Mouse (Mus musculus): ENCODE measurements at regions not wholly inside any gene's neighbourhood (a gene's known extent, or its start where the extent isn't known, plus 50 kb on each side); places are given as distances from the start of the nearest gene placed in this dataset.

GRCm38 (mm10) chr14:99427049-99427448, 128.6 kb downstream of the Klf5 start:
- intact Hi-C loops (cut with DNase I): no loop called here
- DNase-seq (ENCODE audit: low spot score in 2 of 2): no peak

- no peak for DNase-seq (ENCODE audit: low spot score in 2 of 2)
- intact Hi-C loops (cut with DNase I): no loop called here
These were observed 131.8 kb downstream of the Klf5 start for GRCm38 (mm10) chr14:99430323-99430722.

- DNase-seq (ENCODE audit: low spot score in 2 of 2): no peak
- intact Hi-C loops (cut with DNase I): no loop called here
These were observed 133.2 kb downstream of the Klf5 start for GRCm38 (mm10) chr14:99431697-99432096.

GRCm38 (mm10) chr14:99434645-99435044, 136.2 kb downstream of the Klf5 start:
- DNase-seq (ENCODE audit: low spot score in 2 of 2): no peak
- intact Hi-C loops (cut with DNase I): no loop called here

GRCm38 (mm10) chr14:99435512-99435911, 137.0 kb downstream of the Klf5 start:
- intact Hi-C loops (cut with DNase I): no loop called here

GRCm38 (mm10) chr14:99436051-99436450, 137.6 kb downstream of the Klf5 start:
- DNase-seq (ENCODE audit: low spot score in 2 of 2): no peak
- intact Hi-C loops (cut with DNase I): no loop called here

More at GRCm38 (mm10) chr14:99435512-99435911, 137.0 kb downstream of the Klf5 start:
- no peak for DNase-seq (ENCODE audit: low spot score in 2 of 2)

GRCm38 (mm10) chr14:99449112-99449511, 150.6 kb downstream of the Klf5 start:
- intact Hi-C loops (cut with DNase I): no loop called here
- no peak for DNase-seq (ENCODE audit: low spot score in 2 of 2)

GRCm38 (mm10) chr14:99449870-99450269, 151.4 kb downstream of the Klf5 start:
- no peak for DNase-seq (ENCODE audit: low spot score in 2 of 2)
- intact Hi-C loops (cut with DNase I): no loop called here

- intact Hi-C loops (cut with DNase I): no loop called here
- no peak for DNase-seq (ENCODE audit: low spot score in 2 of 2)
These were observed 152.8 kb downstream of the Klf5 start for GRCm38 (mm10) chr14:99451110-99451795.

- DNase-seq (ENCODE audit: low spot score in 2 of 2): no peak
- intact Hi-C loops (cut with DNase I): no loop called here
These were observed 155.4 kb downstream of the Klf5 start for GRCm38 (mm10) chr14:99453916-99454315.

- intact Hi-C loops (cut with DNase I): no loop called here
- no peak for DNase-seq (ENCODE audit: low spot score in 2 of 2)
These were observed 158.1 kb downstream of the Klf5 start for GRCm38 (mm10) chr14:99456555-99456954.

GRCm38 (mm10) chr14:99457573-99457972, 159.1 kb downstream of the Klf5 start:
- intact Hi-C loops (cut with DNase I): no loop called here
- no peak for DNase-seq (ENCODE audit: low spot score in 2 of 2)

GRCm38 (mm10) chr14:99472111-99472510, 173.6 kb downstream of the Klf5 start:
- DNase-seq (ENCODE audit: low spot score in 2 of 2): no peak
- intact Hi-C loops (cut with DNase I): no loop called here

- DNase-seq (ENCODE audit: low spot score in 2 of 2): no peak
- intact Hi-C loops (cut with DNase I): no loop called here
These were observed 176.8 kb downstream of the Klf5 start for GRCm38 (mm10) chr14:99475271-99475670.

GRCm38 (mm10) chr14:99480325-99481077, 182.0 kb downstream of the Klf5 start:
- intact Hi-C loops (cut with DNase I): no loop called here

GRCm38 (mm10) chr14:99487981-99488380, 189.5 kb downstream of the Klf5 start:
- intact Hi-C loops (cut with DNase I): no loop called here
- DNase-seq (ENCODE audit: low spot score in 2 of 2): no peak

More at GRCm38 (mm10) chr14:99480325-99481077, 182.0 kb downstream of the Klf5 start:
- DNase-seq (ENCODE audit: low spot score in 2 of 2): no peak

- intact Hi-C loops (cut with DNase I): no loop called here
These were observed 194.7 kb downstream of the Klf5 start for GRCm38 (mm10) chr14:99493197-99493596.

GRCm38 (mm10) chr14:99493659-99494058, 195.2 kb downstream of the Klf5 start:
- DNase-seq (ENCODE audit: low spot score in 2 of 2): no peak
- intact Hi-C loops (cut with DNase I): no loop called here

More at GRCm38 (mm10) chr14:99493197-99493596, 194.7 kb downstream of the Klf5 start:
- no peak for DNase-seq (ENCODE audit: low spot score in 2 of 2)

- intact Hi-C loops (cut with DNase I): no loop called here
- DNase-seq (ENCODE audit: low spot score in 2 of 2): no peak
These were observed 201.2 kb downstream of the Klf5 start for GRCm38 (mm10) chr14:99499502-99500266.

- no peak for DNase-seq (ENCODE audit: low spot score in 2 of 2)
- intact Hi-C loops (cut with DNase I): no loop called here
These were observed 206.4 kb downstream of the Klf5 start for GRCm38 (mm10) chr14:99504909-99505308.

Measured in left cerebral cortex, postnatal 36 days (tissue).